Mouse (Mus musculus): Measurements from ENCODE around the gene Olfr830. TPM values are rescaled to one million over a fixed set of nuclear protein-coding genes. Genes with fewer than 3 reads are reported as not detected.
"Not testable (repeated sequence)": the region's sequence is repeated elsewhere in the genome, so short reads cannot be mapped to it uniquely, and the experiment has no call there.

The Olfr830 gene
- total RNA-seq (2021), result not detected

DNA sequence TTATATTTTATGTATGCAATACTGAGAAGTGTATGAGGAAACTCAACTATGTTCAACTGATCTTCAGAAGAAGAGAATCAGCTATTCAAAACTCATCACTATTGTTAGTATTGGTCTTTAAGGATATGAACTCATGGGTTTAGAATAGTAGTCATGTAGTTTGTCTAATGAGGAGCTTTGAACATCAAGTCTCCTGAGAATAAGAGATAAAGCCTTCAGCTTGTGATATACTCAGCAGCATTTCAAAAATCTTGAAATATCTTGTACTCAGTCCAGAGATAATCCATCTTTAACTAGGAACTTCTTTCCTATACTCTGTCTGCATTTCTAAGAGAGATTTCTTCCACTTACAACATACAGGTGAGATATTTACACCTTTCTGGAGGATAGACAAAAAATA lies at the start of gene Olfr830:
Gene Olfr830, plus strand, starts transcription at position 301 of the 400 bp plus-strand sequence.
- intact Hi-C loops (cut with DNase I), result no loop called here
- DNase-seq, result no peak

DNA sequence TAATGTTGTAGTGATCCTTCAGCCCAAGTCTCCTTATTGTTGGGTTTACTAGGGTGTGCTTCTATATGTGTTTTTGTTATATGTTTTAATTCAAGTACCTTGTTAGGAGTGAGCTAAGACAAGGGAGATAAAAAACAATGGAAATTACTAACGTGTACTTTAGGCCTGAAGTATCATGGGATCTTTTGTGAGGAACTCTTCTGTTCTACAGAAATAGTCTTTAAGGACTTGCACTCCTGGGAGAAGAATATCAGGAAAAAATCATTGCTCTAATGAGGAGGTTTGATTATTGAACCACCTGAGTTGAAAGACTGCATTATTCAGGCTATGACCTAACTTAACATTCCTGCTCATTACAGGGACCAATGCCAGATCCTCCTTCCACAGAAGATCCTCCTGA lies 19.9 kb upstream of the Olfr830 start, which contains the start of gene Olfr829:
Gene Olfr829, plus strand, starts transcription at position 301 of the 400 bp plus-strand sequence.
- intact Hi-C loops (cut with DNase I), result no loop called here
- no peak for DNase-seq

- DNase-seq; intact Hi-C loops (cut with DNase I): not testable (repeated sequence)
Measured at GRCm38 (mm10) chr9:18907699-18908098, 33.2 kb downstream of the Olfr830 start.

- intact Hi-C loops (cut with DNase I); DNase-seq: not testable (repeated sequence)
Measured at GRCm38 (mm10) chr9:18927921-18928320, 53.4 kb downstream of the Olfr830 start.

Other genes starting within 250 kb of the Olfr830 start
- not detected for gene Muc16, start 200.2 kb upstream of the Olfr830 start, total RNA-seq (2021)
- gene Olfr24, start 110.7 kb upstream of the Olfr830 start, total RNA-seq (2021), result not detected
- gene Olfr828, start 55.2 kb upstream of the Olfr830 start, total RNA-seq (2021), result not detected
- gene Olfr829, start 19.8 kb upstream of the Olfr830 start, total RNA-seq (2021), result not detected
- not detected for gene Olfr832, start 62.4 kb downstream of the Olfr830 start, total RNA-seq (2021)
- gene Olfr834, start 113.3 kb downstream of the Olfr830 start, total RNA-seq (2021), result not detected
- gene Olfr835, start 158.0 kb downstream of the Olfr830 start, total RNA-seq (2021), result not detected
- not detected for gene Olfr836, start 245.7 kb downstream of the Olfr830 start, total RNA-seq (2021)

All from left cerebral cortex, postnatal 4 days (tissue).